Mouse (Mus musculus) stomach, embryonic 16.5 days (tissue): ENCODE data around the gene Nagk. TPM values are rescaled to one million over a fixed set of nuclear protein-coding genes. Genes with fewer than 3 reads are reported as not detected.

Experiments used
- polyA plus RNA-seq: library from polyadenylated mRNA; unstranded; fragments of >200 nt; fragmentation: Nextera tagmentation; extraction: Ambion mirVana; gene quantifications from 2 replicates; pipeline ENCODE4 v1.2.1, GENCODE M21; 2015

Gene Nagk
- polyA plus RNA-seq, 1 experiment from 2014 or later: 75.6 TPM

Other genes with a start within 250 kb of the Nagk start
- 28.0 and 32.5 TPM in 2 replicates for gene Stambp, start 222.3 kb upstream of the Nagk start, polyA plus RNA-seq
- gene Clec4f, start 138.8 kb upstream of the Nagk start, polyA plus RNA-seq: 0.35 and 0.45 TPM in 2 replicates
- gene Cd207, start 117.1 kb upstream of the Nagk start, polyA plus RNA-seq: 0.17 and 0.20 TPM in 2 replicates
- not detected in 2 replicates for gene Vax2, start 83.7 kb upstream of the Nagk start, polyA plus RNA-seq
- not detected in 2 replicates for gene Atp6v1b1, start 52.0 kb upstream of the Nagk start, polyA plus RNA-seq
- not detected in 2 replicates for gene Ankrd53, start 32.3 kb upstream of the Nagk start, polyA plus RNA-seq
- 79.5 and 82.1 TPM in 2 replicates for gene Tex261, start 19.2 kb upstream of the Nagk start, polyA plus RNA-seq
- 18.3 and 19.7 TPM in 2 replicates for gene Paip2b, start 36.8 kb downstream of the Nagk start, polyA plus RNA-seq
- gene Zfp638, start 72.1 kb downstream of the Nagk start, polyA plus RNA-seq: 44.4 and 51.6 TPM in 2 replicates
- gene Dysf, start 213.6 kb downstream of the Nagk start, polyA plus RNA-seq: 9.6 and 11.5 TPM in 2 replicates